Mouse (Mus musculus) midbrain, embryonic 10.5 days (tissue): ENCODE measurements around the gene Hbb-bs. TPM values are rescaled to one million over a fixed set of nuclear protein-coding genes. Genes with fewer than 3 reads are reported as not detected.

ENCODE experiments used
- DNase-seq: peaks from one replicate; pipeline ENCODE4 v3.0.0-alpha.2; 2017; ENCODE audit warnings: low spot score
- H3K27ac ChIP-seq: fragments of 300-500 bp; sonication (generic); replicated peaks from 2 replicates; pipeline ENCODE4 v1.5.1; 2016; ENCODE audit warnings: mild to moderate bottlenecking
- H3K27me3 ChIP-seq: fragments of 300-500 bp; sonication (generic); 2 replicates; pipeline ENCODE4 v1.6.1; 2016; ENCODE audit warnings: low read depth, mild to moderate bottlenecking; ENCODE audit not compliant: poor library complexity, severe bottlenecking
- H3K36me3 ChIP-seq: fragments of 300-500 bp; sonication (generic); 2 replicates; pipeline ENCODE4 v1.6.1; 2016; ENCODE audit warnings: mild to moderate bottlenecking, moderate library complexity
- H3K4me1 ChIP-seq: fragments of 300-500 bp; sonication (generic); 2 replicates; pipeline ENCODE4 v1.6.1; 2016
- H3K4me3 ChIP-seq: fragments of 300-500 bp; sonication (generic); 2 replicates; pipeline ENCODE4 v1.5.1; 2016; ENCODE audit warnings: mild to moderate bottlenecking, moderate library complexity
- H3K9me3 ChIP-seq: fragments of 300-500 bp; sonication (generic); replicated peaks from 2 replicates; pipeline ENCODE4 v1.6.1; 2016; ENCODE audit warnings: mild to moderate bottlenecking
- WGBS: fragments of 180-500 bp; shearing (Covaris S2); methylation state at CpG from one replicate; pipeline ENCODE4 v1.1.7; 2016; 5-methylcytosine and 5-hydroxymethylcytosine counted together
- polyA plus RNA-seq: library from polyadenylated mRNA; unstranded; fragments of >200 nt; fragmentation: Nextera tagmentation; extraction: Ambion mirVana; gene quantifications from 2 replicates; pipeline ENCODE4 v1.2.1, GENCODE M21; 2016

The Hbb-bs gene
- 74.3 and 117 TPM in 2 replicates for polyA plus RNA-seq

DNA sequence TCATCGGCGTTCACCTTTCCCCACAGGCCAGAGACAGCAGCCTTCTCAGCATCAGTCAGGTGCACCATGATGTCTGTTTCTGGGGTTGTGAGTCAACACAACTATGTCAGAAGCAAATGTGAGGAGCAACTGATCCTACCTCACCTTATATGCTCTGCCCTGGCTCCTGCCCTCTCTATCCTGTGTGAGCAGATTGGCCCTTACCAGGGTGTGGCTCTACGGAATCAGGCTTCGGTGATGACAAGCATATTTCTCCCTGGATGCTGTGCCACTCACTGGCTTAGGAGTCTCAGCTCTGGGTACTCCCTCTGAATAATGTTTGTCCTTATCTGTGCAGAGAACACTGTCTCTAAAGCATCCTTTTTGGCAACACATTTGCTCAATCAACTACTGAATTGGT lies at the start of gene Hbb-bs:
Gene Hbb-bs, minus strand, starts transcription at position 289 of the 400 bp plus-strand sequence.
- Histone ChIP-seq H3K36me3 (no peaks in the 10 kb centered on the region), H3K27ac (no peak within 1 kb of the TSS), H3K27me3 (no peaks in the 10 kb centered on the region), H3K4me1 (no peaks in the 10 kb centered on the region), H3K4me3 (no peak within 1 kb of the TSS), H3K9me3 (no peaks in the 10 kb centered on the region)
- WGBS: 90% methylated on average over 4 of the region's 4 CpGs
- DNase-seq: no peak

DNA sequence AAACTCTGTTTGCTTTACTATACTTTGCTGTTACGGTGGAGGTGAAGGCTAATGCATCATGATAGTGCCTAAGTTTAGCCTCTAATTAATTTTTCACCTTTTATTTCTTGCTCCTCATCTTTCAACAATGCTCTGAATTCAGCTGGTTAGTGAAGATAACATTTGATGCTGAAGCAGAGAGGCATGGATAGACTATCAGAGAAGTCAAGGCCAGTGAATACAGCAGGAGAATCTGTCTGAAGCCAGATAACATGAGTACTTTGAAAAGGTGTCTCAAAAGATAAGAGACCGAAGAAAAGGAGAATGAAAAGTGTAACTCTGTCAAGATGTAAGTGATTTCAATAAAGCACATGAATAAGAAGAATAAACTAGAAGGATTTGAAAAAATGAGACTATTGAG lies 49.2 kb upstream of the Hbb-bs start:
- Histone ChIP-seq H3K9me3 (no peaks in the 10 kb centered on the region), H3K27ac (no peak overlapping the region), H3K27me3 (no peaks in the 10 kb centered on the region), H3K4me3 (no peak overlapping the region), H3K4me1 (no peaks in the 10 kb centered on the region), H3K36me3 (no peaks in the 10 kb centered on the region)
- 88% methylated on average over 2 of the region's 2 CpGs for WGBS
- DNase-seq: no peak

- no peak overlapping the region for H3K4me3 ChIP-seq
- no peaks in the 10 kb centered on the region for H3K27me3 ChIP-seq
- no peaks in the 10 kb centered on the region for H3K4me1 ChIP-seq
- no peaks in the 10 kb centered on the region for H3K36me3 ChIP-seq
- no peak for DNase-seq
- H3K9me3 ChIP-seq: no peaks in the 10 kb centered on the region
- no peak overlapping the region for H3K27ac ChIP-seq
- WGBS: 60% methylated on average over 5 of the region's 5 CpGs
Observed at GRCm38 (mm10) chr7:103874451-103874850, 46.6 kb upstream of the Hbb-bs start.

- Histone ChIP-seq H3K36me3 (no peaks in the 10 kb centered on the region), H3K27ac (no peak overlapping the region), H3K4me1 (no peaks in the 10 kb centered on the region), H3K4me3 (no peak overlapping the region), H3K27me3 (no peaks in the 10 kb centered on the region), H3K9me3 (no peaks in the 10 kb centered on the region)
- DNase-seq: no peak
- 13% methylated on average over 1 of the region's 1 CpGs for WGBS
Observed at GRCm38 (mm10) chr7:103873064-103873463, 45.2 kb upstream of the Hbb-bs start.

DNA sequence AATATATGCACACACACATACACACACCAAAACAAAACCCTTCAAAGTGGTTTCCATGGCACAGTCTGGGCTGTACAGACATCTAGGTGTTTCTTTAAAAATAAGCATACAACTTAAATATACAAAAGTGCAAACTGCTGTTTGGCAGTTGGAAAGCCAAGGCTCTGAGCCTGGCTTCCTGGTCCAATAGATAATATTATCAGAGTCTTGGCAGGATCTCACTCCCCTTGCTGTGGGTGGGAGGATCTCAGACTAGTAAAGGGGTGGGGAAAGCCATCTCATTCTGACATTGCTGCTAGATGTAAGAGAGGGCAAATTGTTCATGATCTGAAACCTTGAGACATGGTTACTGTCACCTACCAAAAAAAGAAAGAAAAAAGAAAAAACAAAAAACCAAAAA lies 42.8 kb upstream of the Hbb-bs start:
- H3K27ac ChIP-seq: no peak overlapping the region

DNA sequence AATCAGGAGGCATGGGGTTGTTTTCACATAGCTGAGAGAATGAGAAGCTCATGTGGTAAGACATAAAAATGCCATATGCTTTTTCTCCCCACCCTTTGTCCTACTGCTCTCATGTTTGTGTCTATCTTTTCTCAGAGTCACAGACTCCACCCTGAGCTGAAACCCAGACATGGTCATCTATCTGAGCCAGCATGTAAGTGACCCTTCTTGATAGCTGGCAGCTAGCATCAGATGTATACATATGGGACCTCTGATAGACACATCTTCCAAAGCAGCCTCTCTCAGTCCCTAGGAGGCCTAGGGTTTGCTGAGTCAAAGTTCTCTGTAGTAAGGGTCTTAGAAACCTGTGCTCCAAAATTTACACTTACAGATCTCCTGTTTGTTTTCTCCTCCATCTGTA lies 37.8 kb upstream of the Hbb-bs start:
- no peaks in the 10 kb centered on the region for H3K36me3 ChIP-seq
- no peaks in the 10 kb centered on the region for H3K27me3 ChIP-seq
- H3K27ac ChIP-seq: no peak overlapping the region
- DNase-seq: no peak
- no peak overlapping the region for H3K4me3 ChIP-seq
- H3K9me3 ChIP-seq: no peaks in the 10 kb centered on the region
- H3K4me1 ChIP-seq: no peaks in the 10 kb centered on the region

More for the DNA sequence above, 42.8 kb upstream of the Hbb-bs start:
- Histone ChIP-seq H3K36me3 (no peaks in the 10 kb centered on the region), H3K4me1 (no peaks in the 10 kb centered on the region), H3K27me3 (no peaks in the 10 kb centered on the region), H3K9me3 (no peaks in the 10 kb centered on the region), H3K4me3 (no peak overlapping the region)
- no peak for DNase-seq

GRCm38 (mm10) chr7:103861531-103861930 lies 33.6 kb upstream of the Hbb-bs start:
- Histone ChIP-seq H3K36me3 (no peaks in the 10 kb centered on the region), H3K4me3 (no peak overlapping the region), H3K9me3 (no peaks in the 10 kb centered on the region), H3K4me1 (no peaks in the 10 kb centered on the region), H3K27me3 (no peaks in the 10 kb centered on the region), H3K27ac (no peak overlapping the region)
- no peak for DNase-seq
- WGBS: 86% methylated on average over 3 of the region's 3 CpGs

- no peak overlapping the region for H3K27ac ChIP-seq
- DNase-seq: peak; percentile 19
- 68% methylated on average over 1 of the region's 1 CpGs for WGBS
- H3K9me3 ChIP-seq: no peaks in the 10 kb centered on the region
- no peaks in the 10 kb centered on the region for H3K27me3 ChIP-seq
- H3K36me3 ChIP-seq: no peaks in the 10 kb centered on the region
- H3K4me1 ChIP-seq: no peaks in the 10 kb centered on the region
- no peak overlapping the region for H3K4me3 ChIP-seq
Observed at GRCm38 (mm10) chr7:103860855-103861254, 33.0 kb upstream of the Hbb-bs start.

DNA sequence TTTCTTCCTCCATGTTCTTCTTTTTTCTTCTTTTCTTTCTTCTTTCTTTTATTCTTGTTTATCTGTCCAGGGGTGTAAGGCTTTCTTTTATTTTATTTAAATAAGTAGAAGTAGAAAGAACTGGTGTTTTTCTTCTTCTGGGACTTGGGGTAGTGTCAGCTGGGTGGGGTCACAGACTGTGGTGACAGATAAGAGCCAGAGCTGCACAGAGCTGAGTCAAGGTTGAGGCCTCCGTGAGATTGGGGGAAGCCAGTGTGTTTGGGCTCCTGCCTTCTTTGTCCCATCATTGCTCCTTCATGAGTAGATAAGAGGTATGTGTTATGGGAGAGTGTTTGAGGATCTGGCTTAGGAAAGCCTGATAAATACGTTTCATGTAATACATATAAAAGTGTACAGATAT lies 31.2 kb upstream of the Hbb-bs start:
- Histone ChIP-seq H3K27me3 (no peaks in the 10 kb centered on the region), H3K9me3 (no peaks in the 10 kb centered on the region), H3K4me1 (no peaks in the 10 kb centered on the region), H3K27ac (no peak overlapping the region), H3K36me3 (no peaks in the 10 kb centered on the region), H3K4me3 (no peak overlapping the region)
- 76% methylated on average over 2 of the region's 2 CpGs for WGBS
- DNase-seq: no peak

DNA sequence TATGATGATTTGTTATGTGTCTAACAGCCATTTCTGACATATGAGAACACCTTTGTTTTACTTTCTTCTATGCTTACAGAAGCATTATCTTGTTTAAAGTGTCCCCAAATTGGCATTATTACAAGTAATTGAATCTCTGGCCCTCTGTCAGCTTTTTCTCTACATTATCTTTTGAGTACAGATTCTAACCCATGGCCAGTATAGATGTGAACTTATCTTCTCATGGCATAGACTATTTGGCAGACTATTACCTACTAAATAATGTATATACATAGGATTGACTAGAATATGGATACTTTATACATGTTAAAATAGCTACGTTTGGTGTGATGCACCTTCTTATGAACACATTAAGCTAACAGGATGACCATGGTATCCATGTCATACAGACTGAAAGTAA lies 26.8 kb upstream of the Hbb-bs start:
- H3K27me3 ChIP-seq: no peaks in the 10 kb centered on the region
- no peaks in the 10 kb centered on the region for H3K4me1 ChIP-seq
- H3K4me3 ChIP-seq: no peak overlapping the region
- 74% methylated on average over 1 of the region's 1 CpGs for WGBS
- H3K27ac ChIP-seq: no peak overlapping the region
- no peaks in the 10 kb centered on the region for H3K9me3 ChIP-seq
- no peak for DNase-seq
- H3K36me3 ChIP-seq: no peaks in the 10 kb centered on the region

GRCm38 (mm10) chr7:103853090-103853489 lies 25.2 kb upstream of the Hbb-bs start, which contains the start of gene Hbb-y:
Hbb-y (minus strand) TSS chr7:103853216.
- WGBS: 82% methylated on average over 2 of the region's 2 CpGs
- Histone ChIP-seq H3K9me3 (no peaks in the 10 kb centered on the region), H3K4me1 (no peaks in the 10 kb centered on the region), H3K27me3 (no peaks in the 10 kb centered on the region), H3K4me3 (no peak within 1 kb of the TSS), H3K27ac (no peak within 1 kb of the TSS), H3K36me3 (no peaks in the 10 kb centered on the region)
- DNase-seq: no peak

GRCm38 (mm10) chr7:103844525-103845325 lies 16.8 kb upstream of the Hbb-bs start:
- Histone ChIP-seq H3K27ac (no peak overlapping the region), H3K4me3 (no peak overlapping the region), H3K36me3 (no peaks in the 10 kb centered on the region), H3K4me1 (no peaks in the 10 kb centered on the region), H3K27me3 (no peaks in the 10 kb centered on the region), H3K9me3 (no peaks in the 10 kb centered on the region)
- WGBS: 55% methylated on average over 1 of the region's 2 CpGs
- no peak for DNase-seq

DNA sequence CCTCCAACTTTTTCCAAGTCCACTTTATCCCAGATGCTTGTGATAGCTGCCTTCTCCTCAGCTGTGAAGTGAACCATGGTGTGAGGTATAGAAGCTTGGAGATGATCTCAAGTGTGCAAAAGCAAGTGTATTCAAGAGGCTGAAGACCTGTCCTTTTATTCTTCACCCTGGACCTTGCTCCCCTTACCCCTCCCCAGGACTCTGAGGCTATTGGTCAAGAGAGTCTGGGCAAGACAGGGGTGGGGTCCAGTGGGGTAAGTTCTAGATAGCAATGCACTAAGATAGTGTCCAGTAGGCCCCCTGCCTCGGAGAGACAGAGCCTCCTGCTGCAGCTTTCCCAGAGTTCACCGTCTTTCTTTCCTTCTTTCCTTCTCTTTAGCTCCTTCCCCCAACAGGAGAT lies 15.1 kb upstream of the Hbb-bs start, which contains the start of gene Hbb-bh1:
Gene Hbb-bh1, minus strand, starts transcription at position 131 of the 400 bp plus-strand sequence.
- no peaks in the 10 kb centered on the region for H3K36me3 ChIP-seq
- H3K9me3 ChIP-seq: no peaks in the 10 kb centered on the region
- no peaks in the 10 kb centered on the region for H3K27me3 ChIP-seq
- no peak within 1 kb of the TSS for H3K4me3 ChIP-seq
- H3K27ac ChIP-seq: no peak within 1 kb of the TSS
- no peak for DNase-seq
- H3K4me1 ChIP-seq: no peaks in the 10 kb centered on the region
- WGBS: 81% methylated on average over 2 of the region's 2 CpGs
